Mouse (Mus musculus): ENCODE results near the gene Tmem87a.

DNA sequence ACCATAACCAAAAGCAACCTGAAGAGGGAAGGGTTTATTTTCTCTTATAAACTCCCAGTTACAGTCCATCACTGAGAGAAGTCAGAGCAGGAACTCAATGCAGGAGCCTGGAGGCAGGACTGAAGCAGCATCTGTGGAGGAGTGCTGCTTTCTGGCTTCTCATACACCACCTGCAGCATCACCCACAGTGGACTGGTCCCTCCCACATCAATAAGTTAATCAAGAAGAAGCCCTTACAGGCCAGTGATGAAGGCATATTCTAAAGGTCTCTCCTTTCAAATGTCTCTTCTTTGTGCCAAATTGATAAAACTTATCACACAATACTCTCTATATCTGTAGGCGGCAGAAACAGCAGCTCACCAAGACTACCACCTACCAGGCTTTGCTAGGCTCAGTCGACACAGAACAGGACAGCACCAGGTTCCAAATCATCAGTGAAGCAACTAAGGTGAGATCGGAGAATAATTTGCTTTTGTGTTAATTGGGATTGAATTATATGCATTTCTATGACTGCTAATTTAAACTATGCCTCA lies 7.2 kb upstream of the Tmem87a start:
- TF ChIP-seq CTCF (IDR thresholded peaks at IDR 0.05; ENCODE audit: low read depth, low read length) (no peak), POLR2A (IDR thresholded peaks at IDR 0.05; ENCODE audit: borderline replicate concordance, low read depth, low read length) (no peak)
